Mouse (Mus musculus): Measurements from ENCODE around the gene Syap1.
"Not testable (repeated sequence)": the region's sequence is repeated elsewhere in the genome, so short reads cannot be mapped to it uniquely, and the experiment has no call there.

The Syap1 gene

GRCm38 (mm10) chrX:162831542-162831941, 56.7 kb downstream of the Syap1 start:
- in situ Hi-C loops (cut with MboI; ENCODE audit: unreplicated experiment in 2 of 2): no loop called here

GRCm38 (mm10) chrX:162831036-162831435, 57.2 kb downstream of the Syap1 start:
- in situ Hi-C loops (cut with MboI; ENCODE audit: unreplicated experiment in 2 of 2): no loop called here

- in situ Hi-C loops (cut with MboI; ENCODE audit: unreplicated experiment in 2 of 2): not testable (repeated sequence)
Observed at GRCm38 (mm10) chrX:162830313-162830712, 57.9 kb downstream of the Syap1 start.

- in situ Hi-C loops (cut with MboI; ENCODE audit: unreplicated experiment in 2 of 2): no loop called here
Observed at GRCm38 (mm10) chrX:162829741-162830140, 58.5 kb downstream of the Syap1 start.

DNA sequence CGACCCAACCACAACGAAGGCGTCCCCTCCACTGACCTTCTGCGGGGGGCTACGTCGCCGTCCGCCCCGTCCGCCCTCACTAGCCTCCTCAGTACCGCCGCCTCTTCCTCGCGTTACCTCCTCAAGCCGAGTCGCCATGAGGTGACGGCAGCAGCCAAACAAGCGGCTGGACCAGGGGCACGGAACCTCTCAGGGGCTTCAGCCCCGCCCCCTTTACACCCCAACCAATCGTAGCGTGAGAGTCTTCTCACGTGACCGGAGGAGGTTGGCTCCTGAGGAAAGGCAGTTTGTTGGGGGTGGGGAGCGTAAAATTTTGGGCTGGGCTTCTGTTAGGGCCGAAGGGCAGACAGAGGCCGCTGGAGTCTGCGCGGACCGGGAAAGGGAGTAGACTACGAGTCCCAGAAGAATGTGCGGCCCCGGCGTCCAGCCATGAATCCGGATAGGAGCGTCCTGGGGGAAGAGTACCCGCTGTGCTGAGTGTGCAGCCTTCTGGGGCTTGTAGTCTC, 59.0 kb downstream of the Syap1 start, which contains the start of gene Txlng:
Gene Txlng (minus strand): TSS at position 252 of the 506 bp plus-strand sequence.
- in situ Hi-C loops (cut with MboI; ENCODE audit: unreplicated experiment in 2 of 2): no loop called here

- in situ Hi-C loops (cut with MboI; ENCODE audit: unreplicated experiment in 2 of 2): no loop called here
Observed at GRCm38 (mm10) chrX:162828783-162829182, 59.5 kb downstream of the Syap1 start.

- in situ Hi-C loops (cut with MboI; ENCODE audit: unreplicated experiment in 2 of 2): no loop called here
Observed at GRCm38 (mm10) chrX:162828016-162828415, 60.2 kb downstream of the Syap1 start.

Data from v-Abl transformed pro-B cells (cell line).